In the genomic region with DNA sequence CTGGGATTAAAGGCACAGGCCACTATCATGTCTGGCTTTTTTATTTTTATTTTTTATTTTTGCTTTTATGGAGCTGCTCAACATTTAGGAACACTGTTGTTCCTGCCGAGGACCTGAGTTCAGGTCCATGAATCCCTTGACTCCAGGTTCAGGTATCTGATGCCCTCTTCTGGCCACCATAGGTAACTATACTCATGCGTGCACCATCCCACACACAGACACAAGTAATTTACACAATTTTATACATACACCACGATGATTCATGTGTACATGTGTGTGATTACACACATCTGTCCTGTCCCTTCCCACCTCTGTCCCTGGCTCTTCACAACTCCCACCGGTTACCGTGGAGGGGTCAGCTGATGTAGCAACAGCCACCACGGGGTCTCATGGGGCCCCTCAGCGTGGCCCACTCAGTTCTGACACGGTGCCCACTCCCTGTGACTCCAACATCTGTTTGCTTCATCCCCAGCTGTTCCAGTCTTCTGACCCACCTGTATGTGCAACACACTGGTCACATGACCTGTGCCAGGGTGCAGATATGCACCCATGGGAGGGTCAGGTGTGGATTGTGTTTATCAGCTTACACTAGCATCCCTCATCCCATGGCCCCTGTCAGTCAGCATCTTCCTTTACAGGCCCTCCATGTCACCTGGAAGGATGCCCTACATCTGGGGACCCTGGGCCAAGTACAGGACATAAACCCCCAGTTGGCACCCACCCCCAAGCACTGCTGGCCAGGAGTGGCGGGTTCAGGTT, we compare ENCODE assay signal across 12 mouse cellular contexts. TPM values are rescaled to one million over a fixed set of nuclear protein-coding genes. Genes with fewer than 3 reads are reported as not detected.
DNase-seq lines count a peak whose midpoint lies in the region; ATAC-seq and TF ChIP-seq lines count a peak whose summit lies in the region.
"Had no signal": no experiment of that assay in that cellular context is flagged by ENCODE, and none has a peak within 500 bp of the region (broad histone marks: within the 10 kb centered on the region; RNA-seq: fewer than 3 reads in every experiment).

No protein-coding gene starts in this region.

- H3K4me2 ChIP-seq in liver, postnatal 0 days (ENCODE audit: low read depth, low read length): no peak overlapping the region
- H3K4me2 ChIP-seq in kidney, embryonic 15.5 days: no peak overlapping the region
- H3K4me2 ChIP-seq: liver, embryonic 15.5 days had no signal

- no peak overlapping the region for H3K4me3 ChIP-seq in liver, postnatal 0 days (ENCODE audit: low read depth, low read length)
- H3K4me3 ChIP-seq in kidney, embryonic 15.5 days (replicated peaks): no peak overlapping the region
- H3K4me3 ChIP-seq: erythroblast, embryonic 14.5 days; liver, embryonic 15.5 days had no signal

- 74% methylated on average over 9 of the region's 9 CpGs for WGBS in liver, postnatal 0 days (ENCODE audit: insufficient replicate concordance)
- 69% methylated on average over 9 of the region's 9 CpGs for WGBS in kidney, embryonic 15.5 days

- no peaks in the 10 kb centered on the region for H3K36me3 ChIP-seq in liver, postnatal 0 days (replicated peaks; ENCODE audit: insufficient read depth, low read length)
- no peaks in the 10 kb centered on the region for H3K36me3 ChIP-seq in kidney, embryonic 15.5 days
- H3K36me3 ChIP-seq: liver, embryonic 15.5 days had no signal

- ATAC-seq in liver, postnatal 0 days: no peak
- no peak for ATAC-seq in kidney, embryonic 15.5 days (replicated peaks; ENCODE audit: low FRiP score)

- TF ChIP-seq EP300 in liver, postnatal 0 days (IDR thresholded peaks at IDR 0.05; ENCODE audit: low read depth): no peak

- H3K27me3 ChIP-seq in liver, postnatal 0 days (ENCODE audit: insufficient read depth, low read length): no peaks in the 10 kb centered on the region
- no peaks in the 10 kb centered on the region for H3K27me3 ChIP-seq in kidney, embryonic 15.5 days
- H3K27me3 ChIP-seq: liver, embryonic 15.5 days had no signal

- no peak overlapping the region for H3K9ac ChIP-seq in liver, postnatal 0 days (replicated peaks)
- no peak overlapping the region for H3K9ac ChIP-seq in kidney, embryonic 15.5 days
- H3K9ac ChIP-seq: liver, embryonic 15.5 days had no signal

- no peak overlapping the region for H3K27ac ChIP-seq in liver, postnatal 0 days (ENCODE audit: low read depth)
- no peak overlapping the region for H3K27ac ChIP-seq in kidney, embryonic 15.5 days
- H3K27ac ChIP-seq: liver, embryonic 15.5 days had no signal

- H3K4me1 ChIP-seq in liver, postnatal 0 days (ENCODE audit: insufficient read depth): no peaks in the 10 kb centered on the region
- H3K4me1 ChIP-seq in kidney, embryonic 15.5 days: peaks cover 9% of the 10 kb centered on the region; the same call in 1 of the 2 replicates

- TF ChIP-seq CTCF in liver, postnatal 0 days (IDR thresholded peaks at IDR 0.05; ENCODE audit: low read depth): peak; percentile 45

- peak; percentile 61 for DNase-seq in cerebellum, adult 11-12 months
- no peak for DNase-seq in cerebellum, adult 8-10 months
- peak; percentile 3 to 4 for DNase-seq in layer of hippocampus, postnatal 25 days (ENCODE audit: extremely low spot score in 1 of 2, low spot score in 1 of 2)
- DNase-seq in layer of hippocampus, adult 9-10 months (ENCODE audit: low spot score): no peak
- peak; percentile 63 for DNase-seq in cerebellum, adult 9-11 months
- DNase-seq in liver, postnatal 0 days: peak; percentile 11
- no peak for DNase-seq in thymus, postnatal 4 days
- DNase-seq: kidney, postnatal 4 days had no signal

- H3K9me3 ChIP-seq in liver, postnatal 0 days (ENCODE audit: low read length): no peaks in the 10 kb centered on the region
- no peaks in the 10 kb centered on the region for H3K9me3 ChIP-seq in kidney, embryonic 15.5 days (replicated peaks)
- H3K9me3 ChIP-seq: liver, embryonic 15.5 days had no signal

RNA-seq across cellular contexts. Expression of a gene that starts 6.2 kb away (rescaled TPM):
- total RNA-seq in layer of hippocampus, postnatal 25 days (2021): 1 to 10 TPM; 1.9 to 3.4 TPM
- polyA plus RNA-seq in liver, postnatal 0 days (2015; fragmentation: Nextera tagmentation; extraction: Ambion mirVana): 0.08 TPM in 2 replicates
- polyA plus RNA-seq in kidney, embryonic 15.5 days (2015; fragmentation: Nextera tagmentation; extraction: Ambion mirVana): 1.2 and 1.4 TPM in 2 replicates

RNA-seq across cellular contexts. Expression of a gene that starts 35.8 kb away (rescaled TPM):
- not detected for total RNA-seq in layer of hippocampus, postnatal 25 days (2021)
- polyA plus RNA-seq in liver, postnatal 0 days (2015; fragmentation: Nextera tagmentation; extraction: Ambion mirVana): not detected in 2 replicates
- not detected in 2 replicates for polyA plus RNA-seq in kidney, embryonic 15.5 days (2015; fragmentation: Nextera tagmentation; extraction: Ambion mirVana)
- polyA plus RNA-seq: C2C12; erythroblast, embryonic 14.5 days; liver, embryonic 15.5 days had no signal

RNA-seq across cellular contexts. Expression of a gene that starts 36.4 kb away (rescaled TPM):
- 100 to 1,000 TPM in 1 of 2 experiments, 10 to 100 TPM in 1; 87.9 to 144 TPM for total RNA-seq in layer of hippocampus, postnatal 25 days (2021)
- 19.7 and 23.1 TPM in 2 replicates for polyA plus RNA-seq in liver, postnatal 0 days (2015; fragmentation: Nextera tagmentation; extraction: Ambion mirVana)
- 89.5 and 92.4 TPM in 2 replicates for polyA plus RNA-seq in kidney, embryonic 15.5 days (2015; fragmentation: Nextera tagmentation; extraction: Ambion mirVana)

RNA-seq across cellular contexts. Expression of a gene that starts 36.6 kb away (rescaled TPM):
- total RNA-seq in layer of hippocampus, postnatal 25 days (2021): 100 to 1,000 TPM; 148 to 163 TPM
- polyA plus RNA-seq in liver, postnatal 0 days (2015; fragmentation: Nextera tagmentation; extraction: Ambion mirVana): 27.0 and 28.4 TPM in 2 replicates
- 109 and 125 TPM in 2 replicates for polyA plus RNA-seq in kidney, embryonic 15.5 days (2015; fragmentation: Nextera tagmentation; extraction: Ambion mirVana)

Comparison
In these comparisons a context has a peak if more than half of its experiments do, and no peak if none do; other contexts are left out.
1. DNase-seq: peak in cerebellum, adult 11-12 months (single experiment), layer of hippocampus, postnatal 25 days (2 of 2), cerebellum, adult 9-11 months (single experiment) and liver, postnatal 0 days (single experiment); none in cerebellum, adult 8-10 months (single experiment), layer of hippocampus, adult 9-10 months (single experiment) and thymus, postnatal 4 days (single experiment).